Mouse (Mus musculus): ENCODE results near the gene Smyd4. TPM values are rescaled to one million over a fixed set of nuclear protein-coding genes. Genes with fewer than 3 reads are reported as not detected.

The Smyd4 gene
- polyA plus RNA-seq (2015; fragmentation: Nextera tagmentation; extraction: Ambion mirVana) = 9.2 and 9.3 TPM in 2 replicates

- Histone ChIP-seq H3K36me3 (no peaks in the 10 kb centered on the region), H3K4me1 (replicated peaks) (peaks cover 22% of the 10 kb centered on the region; the same call in 1 of the 2 replicates), H3K4me2 (replicated peaks) (peak within 1 kb of the TSS; percentile 84), H3K27ac (peak within 1 kb of the TSS; percentile 76), H3K27me3 (replicated peaks) (no peaks in the 10 kb centered on the region), H3K4me3 (replicated peaks) (peak within 1 kb of the TSS; percentile 86), H3K9me3 (no peaks in the 10 kb centered on the region), H3K9ac (peak within 1 kb of the TSS; percentile 82)
- ATAC-seq = peak; percentile 100
- under 1% methylated on average over 56 of the region's 56 CpGs for WGBS
Measured at GRCm38 (mm10) chr11:75348199-75348889, at the start of gene Smyd4, which contains the start of gene Rpa1. Gene Smyd4, plus strand, starts transcription at chr11:75348433. Gene Rpa1, minus strand, starts transcription at chr11:75348324.

DNA sequence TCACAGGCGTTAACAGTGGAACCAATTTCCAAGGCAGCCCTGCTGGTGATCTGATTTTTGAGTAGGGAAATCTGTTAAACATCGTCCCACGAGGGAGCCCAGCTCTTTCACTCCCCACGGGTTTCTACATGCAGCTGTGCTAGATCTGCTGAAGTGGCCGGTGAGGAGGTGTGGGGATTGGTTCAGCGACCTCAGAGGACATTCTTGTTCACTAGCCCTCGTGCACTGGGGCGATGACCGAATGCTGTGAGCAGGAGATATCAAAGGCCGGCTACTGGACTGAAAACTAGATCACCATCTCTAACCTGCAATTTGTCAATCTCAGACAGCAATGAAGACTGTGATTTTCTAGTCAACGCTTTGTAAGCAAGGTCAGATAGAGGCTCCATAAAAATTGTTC, 49.7 kb upstream of the Smyd4 start:
- no peaks in the 10 kb centered on the region for H3K27me3 ChIP-seq (replicated peaks)
- H3K4me1 ChIP-seq (replicated peaks) = peaks cover 9% of the 10 kb centered on the region
- no peaks in the 10 kb centered on the region for H3K9me3 ChIP-seq
- 52% methylated on average over 11 of the region's 11 CpGs for WGBS
- no peaks in the 10 kb centered on the region; the same call in 1 of the 2 replicates for H3K36me3 ChIP-seq
- no peak overlapping the region for H3K4me2 ChIP-seq (replicated peaks)
- H3K9ac ChIP-seq = no peak overlapping the region
- ATAC-seq = no peak
- H3K4me3 ChIP-seq (replicated peaks) = no peak overlapping the region
- H3K27ac ChIP-seq = no peak overlapping the region

DNA sequence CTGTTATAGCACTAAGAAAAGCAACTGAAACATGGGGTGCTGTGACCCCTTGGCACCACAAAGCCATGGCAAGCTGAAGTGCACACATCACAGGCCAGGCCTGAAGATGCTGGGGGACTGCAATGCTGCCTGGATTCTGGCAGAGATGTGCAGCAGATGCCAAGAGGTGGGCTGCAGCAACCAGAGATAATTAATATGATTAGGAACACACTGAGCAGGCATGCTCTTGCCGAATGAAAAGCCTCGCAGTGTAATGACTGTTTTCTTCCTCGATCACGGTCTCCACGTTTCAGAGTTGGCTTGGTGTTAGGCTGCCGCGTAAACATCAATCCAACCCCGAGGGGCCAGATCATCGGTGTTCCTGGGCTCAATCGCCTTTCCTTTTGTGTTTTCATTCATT, 48.4 kb upstream of the Smyd4 start:
- H3K36me3 ChIP-seq = no peaks in the 10 kb centered on the region; the same call in 1 of the 2 replicates
- H3K9ac ChIP-seq = no peak overlapping the region
- H3K27me3 ChIP-seq (replicated peaks) = no peaks in the 10 kb centered on the region
- no peak overlapping the region for H3K4me3 ChIP-seq (replicated peaks)
- H3K4me2 ChIP-seq (replicated peaks) = no peak overlapping the region
- no peak for ATAC-seq
- WGBS = 88% methylated on average over 10 of the region's 10 CpGs
- peaks cover 3% of the 10 kb centered on the region; the same call in 1 of the 2 replicates for H3K4me1 ChIP-seq (replicated peaks)
- H3K9me3 ChIP-seq = no peaks in the 10 kb centered on the region
- H3K27ac ChIP-seq = no peak overlapping the region

DNA sequence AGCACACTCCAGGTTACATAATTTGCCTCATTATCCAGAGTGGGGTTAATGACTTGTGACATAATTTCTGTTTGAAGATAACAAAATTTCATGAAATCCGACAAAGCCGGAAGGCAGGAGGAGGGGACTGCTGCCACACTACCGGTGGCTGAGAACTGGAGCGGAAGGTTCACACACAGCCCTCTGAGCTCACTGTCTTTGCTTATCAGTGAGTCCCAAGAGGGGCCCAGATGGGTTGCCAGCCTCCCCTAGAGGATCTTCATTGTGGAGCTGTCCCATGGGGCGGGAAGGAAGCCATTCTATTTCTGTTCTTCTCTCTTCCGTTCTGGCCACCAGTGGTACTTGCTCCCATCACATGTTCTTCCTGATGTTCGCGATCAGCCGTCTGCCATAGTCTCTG, 47.3 kb upstream of the Smyd4 start:
- no peak overlapping the region for H3K4me2 ChIP-seq (replicated peaks)
- H3K9me3 ChIP-seq = no peaks in the 10 kb centered on the region
- H3K9ac ChIP-seq = no peak overlapping the region
- no peak overlapping the region for H3K4me3 ChIP-seq (replicated peaks)
- H3K36me3 ChIP-seq = no peaks in the 10 kb centered on the region; the same call in none of the 2 replicates
- no peak overlapping the region for H3K27ac ChIP-seq
- H3K27me3 ChIP-seq (replicated peaks) = no peaks in the 10 kb centered on the region
- no peak for ATAC-seq
- WGBS = 90% methylated on average over 9 of the region's 9 CpGs
- no peaks in the 10 kb centered on the region for H3K4me1 ChIP-seq (replicated peaks)

GRCm38 (mm10) chr11:75304797-75305196, 43.4 kb upstream of the Smyd4 start:
- 79% methylated on average over 9 of the region's 9 CpGs for WGBS
- Histone ChIP-seq H3K27ac (no peak overlapping the region), H3K27me3 (replicated peaks) (no peaks in the 10 kb centered on the region), H3K4me1 (replicated peaks) (no peaks in the 10 kb centered on the region), H3K36me3 (peaks cover 16% of the 10 kb centered on the region), H3K9me3 (no peaks in the 10 kb centered on the region), H3K4me2 (replicated peaks) (no peak overlapping the region), H3K9ac (no peak overlapping the region), H3K4me3 (replicated peaks) (no peak overlapping the region)
- no peak for ATAC-seq

- no peak overlapping the region for H3K9ac ChIP-seq
- no peak overlapping the region for H3K4me3 ChIP-seq (replicated peaks)
- ATAC-seq = no peak
- H3K4me1 ChIP-seq (replicated peaks) = no peaks in the 10 kb centered on the region
- H3K27ac ChIP-seq = no peak overlapping the region
- no peaks in the 10 kb centered on the region for H3K27me3 ChIP-seq (replicated peaks)
- H3K9me3 ChIP-seq = no peaks in the 10 kb centered on the region
- H3K4me2 ChIP-seq (replicated peaks) = no peak overlapping the region
- H3K36me3 ChIP-seq = peaks cover 47% of the 10 kb centered on the region
- 87% methylated on average over 4 of the region's 4 CpGs for WGBS
Measured at GRCm38 (mm10) chr11:75308650-75309049, 39.6 kb upstream of the Smyd4 start.

GRCm38 (mm10) chr11:75310813-75311212, 37.4 kb upstream of the Smyd4 start:
- no peak overlapping the region for H3K9ac ChIP-seq
- no peaks in the 10 kb centered on the region for H3K4me1 ChIP-seq (replicated peaks)
- WGBS = 82% methylated on average over 8 of the region's 8 CpGs
- no peak for ATAC-seq
- H3K27me3 ChIP-seq (replicated peaks) = no peaks in the 10 kb centered on the region
- H3K4me2 ChIP-seq (replicated peaks) = no peak overlapping the region
- no peak overlapping the region for H3K4me3 ChIP-seq (replicated peaks)
- no peaks in the 10 kb centered on the region for H3K9me3 ChIP-seq
- H3K36me3 ChIP-seq = peaks cover 56% of the 10 kb centered on the region
- no peak overlapping the region for H3K27ac ChIP-seq

GRCm38 (mm10) chr11:75311751-75312150, 36.5 kb upstream of the Smyd4 start:
- 86% methylated on average over 6 of the region's 6 CpGs for WGBS
- Histone ChIP-seq H3K9me3 (no peaks in the 10 kb centered on the region), H3K27ac (no peak overlapping the region), H3K9ac (no peak overlapping the region), H3K36me3 (peaks cover 57% of the 10 kb centered on the region), H3K4me1 (replicated peaks) (no peaks in the 10 kb centered on the region), H3K4me2 (replicated peaks) (no peak overlapping the region), H3K27me3 (replicated peaks) (no peaks in the 10 kb centered on the region), H3K4me3 (replicated peaks) (no peak overlapping the region)
- no peak for ATAC-seq

GRCm38 (mm10) chr11:75313834-75314233, 34.4 kb upstream of the Smyd4 start:
- H3K36me3 ChIP-seq = peaks cover 57% of the 10 kb centered on the region
- no peaks in the 10 kb centered on the region for H3K9me3 ChIP-seq
- H3K4me1 ChIP-seq (replicated peaks) = no peaks in the 10 kb centered on the region
- no peak overlapping the region for H3K9ac ChIP-seq
- no peak overlapping the region for H3K27ac ChIP-seq
- 91% methylated on average over 8 of the region's 8 CpGs for WGBS
- no peaks in the 10 kb centered on the region for H3K27me3 ChIP-seq (replicated peaks)
- ATAC-seq = no peak
- no peak overlapping the region for H3K4me2 ChIP-seq (replicated peaks)
- no peak overlapping the region for H3K4me3 ChIP-seq (replicated peaks)

GRCm38 (mm10) chr11:75318351-75319221, 29.6 kb upstream of the Smyd4 start:
- Histone ChIP-seq H3K9ac (no peak overlapping the region), H3K27ac (no peak overlapping the region), H3K4me1 (replicated peaks) (0 out of 2 replicates have a peak, but pooled peaks cover 10% of the 10 kb centered on the region), H3K4me3 (replicated peaks) (no peak overlapping the region), H3K9me3 (no peaks in the 10 kb centered on the region), H3K27me3 (replicated peaks) (no peaks in the 10 kb centered on the region), H3K4me2 (replicated peaks) (peak overlapping the region; percentile 2; the same call in 1 of the 2 replicates), H3K36me3 (peaks cover 22% of the 10 kb centered on the region)
- WGBS = 48% methylated on average over 14 of the region's 14 CpGs
- ATAC-seq = no peak

GRCm38 (mm10) chr11:75319246-75319645, 29.0 kb upstream of the Smyd4 start:
- Histone ChIP-seq H3K4me1 (replicated peaks) (0 out of 2 replicates have a peak, but pooled peaks cover 10% of the 10 kb centered on the region), H3K9ac (no peak overlapping the region), H3K27me3 (replicated peaks) (no peaks in the 10 kb centered on the region), H3K36me3 (peaks cover 17% of the 10 kb centered on the region), H3K27ac (no peak overlapping the region), H3K4me2 (replicated peaks) (peak overlapping the region; percentile 2; the same call in 1 of the 2 replicates), H3K9me3 (no peaks in the 10 kb centered on the region), H3K4me3 (replicated peaks) (no peak overlapping the region)
- ATAC-seq = no peak
- WGBS = 46% methylated on average over 5 of the region's 5 CpGs

- no peak for ATAC-seq
- no peak overlapping the region for H3K4me3 ChIP-seq (replicated peaks)
- no peak overlapping the region for H3K4me2 ChIP-seq (replicated peaks)
- H3K9me3 ChIP-seq = no peaks in the 10 kb centered on the region
- H3K4me1 ChIP-seq (replicated peaks) = peaks cover 22% of the 10 kb centered on the region
- H3K27me3 ChIP-seq (replicated peaks) = no peaks in the 10 kb centered on the region
- no peak overlapping the region for H3K27ac ChIP-seq
- WGBS = 66% methylated on average over 8 of the region's 8 CpGs
- H3K9ac ChIP-seq = no peak overlapping the region
- peaks cover 4% of the 10 kb centered on the region; the same call in 1 of the 2 replicates for H3K36me3 ChIP-seq
Measured at GRCm38 (mm10) chr11:75323326-75323737, 24.9 kb upstream of the Smyd4 start.

Measured in intestine, embryonic 15.5 days (tissue).